Mouse (Mus musculus) kidney, adult 2 months (tissue): ENCODE measurements around the gene Anxa6. TPM values are rescaled to one million over a fixed set of nuclear protein-coding genes. Genes with fewer than 3 reads are reported as not detected.

Experiments
- DNase-seq: peaks from one replicate; pipeline ENCODE4 v3.0.0; 2021
- H3K27ac ChIP-seq: fragments of 200-500 bp; 2 replicates; pipeline ENCODE4 v1.5.1; 2012; ENCODE audit warnings: low read depth, low read length, control low read depth, inconsistent platforms; ENCODE audit not compliant: insufficient read depth
- H3K27me3 ChIP-seq: fragments of 200-500 bp; replicated peaks from 2 replicates; pipeline ENCODE4 v1.6.1; 2012; ENCODE audit warnings: mild to moderate bottlenecking, moderate library complexity, low read length, inconsistent platforms; ENCODE audit not compliant: control insufficient read depth, insufficient read depth
- H3K36me3 ChIP-seq: fragments of 200-500 bp; 2 replicates; pipeline ENCODE4 v1.6.1; 2012; ENCODE audit warnings: mild to moderate bottlenecking, moderate library complexity, low read length, inconsistent platforms; ENCODE audit not compliant: control insufficient read depth, insufficient read depth
- H3K4me1 ChIP-seq: fragments of 200-500 bp; 2 replicates; pipeline ENCODE4 v1.6.1; 2011; ENCODE audit warnings: low read length; ENCODE audit not compliant: control insufficient read depth, insufficient read depth
- H3K4me3 ChIP-seq: fragments of 200-500 bp; 2 replicates; pipeline ENCODE4 v1.5.1; 2011; ENCODE audit warnings: mild to moderate bottlenecking, low read depth, low read length, control low read depth; ENCODE audit not compliant: insufficient read depth
- CTCF ChIP-seq: fragments of 200-500 bp; conservative IDR thresholded peaks from 2 replicates; pipeline ENCODE4 v1.5.1; 2011; ENCODE audit warnings: low read depth, mild to moderate bottlenecking, control low read depth, low read length, moderate library complexity, mixed read lengths; ENCODE audit not compliant: insufficient read depth, insufficient read length
- POLR2A ChIP-seq: fragments of 200-500 bp; IDR thresholded peaks from one replicate; pipeline ENCODE4 v1.6.1; 2011; ENCODE audit warnings: low read depth, low read length, control low read depth
- WGBS: fragments of 180-500 bp; shearing (Covaris S2); methylation state at CpG from one replicate; pipeline ENCODE4 v1.1.7; 2018; 5-methylcytosine and 5-hydroxymethylcytosine counted together
- polyA plus RNA-seq: library from polyadenylated mRNA; depleted of rRNA; stranded (reverse); fragments of >200 nt; gene quantifications from 2 replicates; pipeline ENCODE4 v1.2.3, GENCODE M21; 2012

Anxa6 gene
- polyA plus RNA-seq, 1 experiment, result 87.9 TPM

- peaks cover 7% of the 10 kb centered on the region; the same call in 1 of the 2 replicates for H3K4me1 ChIP-seq
- 38% methylated on average over 8 of the region's 8 CpGs for WGBS
- H3K36me3 ChIP-seq, result no peaks in the 10 kb centered on the region
- H3K27ac ChIP-seq, result peak overlapping the region; percentile 71; the same call in 1 of the 2 replicates
- H3K27me3 ChIP-seq, result no peaks in the 10 kb centered on the region
- no peak overlapping the region for H3K4me3 ChIP-seq
- TF ChIP-seq POLR2A (no peak), CTCF (no peak)
- peak; percentile 79 for DNase-seq
Measured at GRCm38 (mm10) chr11:54973481-54974212, 59.6 kb downstream of the Anxa6 start.

GRCm38 (mm10) chr11:54972789-54973188 lies 60.5 kb downstream of the Anxa6 start:
- H3K36me3 ChIP-seq, result no peaks in the 10 kb centered on the region
- no peak overlapping the region for H3K27ac ChIP-seq
- WGBS, result 51% methylated on average over 6 of the region's 6 CpGs
- H3K4me3 ChIP-seq, result no peak overlapping the region
- peaks cover 7% of the 10 kb centered on the region; the same call in 1 of the 2 replicates for H3K4me1 ChIP-seq
- no peaks in the 10 kb centered on the region for H3K27me3 ChIP-seq
- no peak for DNase-seq
- TF ChIP-seq CTCF, result no peak
- no peak for TF ChIP-seq POLR2A

- Histone ChIP-seq H3K36me3 (no peaks in the 10 kb centered on the region), H3K27me3 (no peaks in the 10 kb centered on the region), H3K27ac (no peak overlapping the region), H3K4me3 (no peak overlapping the region), H3K4me1 (peaks cover 7% of the 10 kb centered on the region; the same call in 1 of the 2 replicates)
- 46% methylated on average over 4 of the region's 4 CpGs for WGBS
- TF ChIP-seq CTCF (no peak), POLR2A (no peak)
- no peak for DNase-seq
Measured at GRCm38 (mm10) chr11:54972049-54972723, 61.1 kb downstream of the Anxa6 start.

GRCm38 (mm10) chr11:54971365-54972048 lies 61.7 kb downstream of the Anxa6 start:
- 65% methylated on average over 8 of the region's 8 CpGs for WGBS
- Histone ChIP-seq H3K4me3 (no peak overlapping the region), H3K4me1 (peaks cover 7% of the 10 kb centered on the region; the same call in 1 of the 2 replicates), H3K27me3 (no peaks in the 10 kb centered on the region), H3K36me3 (no peaks in the 10 kb centered on the region), H3K27ac (no peak overlapping the region)
- DNase-seq, result no peak
- no peak for TF ChIP-seq CTCF
- TF ChIP-seq POLR2A, result no peak

GRCm38 (mm10) chr11:54965234-54965633 lies 68.0 kb downstream of the Anxa6 start:
- no peak for DNase-seq
- H3K4me3 ChIP-seq, result no peak overlapping the region
- peaks cover 10% of the 10 kb centered on the region for H3K4me1 ChIP-seq
- TF ChIP-seq CTCF (no peak), POLR2A (no peak)
- H3K27me3 ChIP-seq, result no peaks in the 10 kb centered on the region
- H3K36me3 ChIP-seq, result no peaks in the 10 kb centered on the region
- H3K27ac ChIP-seq, result no peak overlapping the region
- WGBS, result 85% methylated on average over 6 of the region's 6 CpGs

GRCm38 (mm10) chr11:54962810-54963209 lies 70.4 kb downstream of the Anxa6 start, which contains the start of gene Tnip1:
TSS of gene Tnip1 (minus strand) at chr11:54962917.
- DNase-seq, result peak; percentile 43
- WGBS, result 41% methylated on average over 6 of the region's 6 CpGs
- H3K36me3 ChIP-seq, result no peaks in the 10 kb centered on the region
- peaks cover 10% of the 10 kb centered on the region for H3K4me1 ChIP-seq
- no peak for TF ChIP-seq POLR2A
- no peak for TF ChIP-seq CTCF
- no peaks in the 10 kb centered on the region for H3K27me3 ChIP-seq
- H3K4me3 ChIP-seq, result no peak within 1 kb of the TSS; the same call in 1 of the 2 replicates
- H3K27ac ChIP-seq, result no peak within 1 kb of the TSS

GRCm38 (mm10) chr11:54961921-54962320 lies 71.3 kb downstream of the Anxa6 start:
- no peaks in the 10 kb centered on the region for H3K27me3 ChIP-seq
- peak; percentile 38 for DNase-seq
- no peaks in the 10 kb centered on the region for H3K36me3 ChIP-seq
- no peak for TF ChIP-seq POLR2A
- TF ChIP-seq CTCF, result no peak
- H3K4me3 ChIP-seq, result no peak overlapping the region
- 41% methylated on average over 3 of the region's 3 CpGs for WGBS
- H3K4me1 ChIP-seq, result peaks cover 10% of the 10 kb centered on the region
- no peak overlapping the region for H3K27ac ChIP-seq
